In the genomic region with DNA sequence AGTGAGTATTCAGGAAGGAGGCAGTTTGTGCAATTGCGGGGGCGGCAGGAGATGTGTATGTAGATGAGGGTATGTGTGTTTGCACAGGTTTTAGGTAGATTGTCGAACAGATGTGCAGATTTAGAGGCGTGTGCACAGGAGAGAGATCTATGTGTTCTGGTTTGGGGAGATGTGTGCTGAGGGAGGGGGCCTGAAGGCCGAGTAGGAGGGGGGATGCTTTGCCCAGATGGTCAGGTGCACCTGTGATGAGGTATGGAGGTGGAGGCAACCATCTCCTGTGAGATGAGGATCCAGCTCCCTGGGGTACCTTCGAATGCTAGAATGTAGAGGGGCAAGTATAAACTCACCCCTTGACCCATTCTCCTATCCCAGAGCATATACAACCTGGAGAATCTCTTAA, we compare ENCODE assay signal across 7 mouse cellular contexts. TPM values are rescaled to one million over a fixed set of nuclear protein-coding genes. Genes with fewer than 3 reads are reported as not detected.
A peak's percentile ranks its signal among the peaks of the same experiment; 100 is the strongest.
DNase-seq lines count a peak whose midpoint lies in the region; ATAC-seq and TF ChIP-seq lines count a peak whose summit lies in the region.

No protein-coding gene starts in this region.

- WGBS in lung, postnatal 0 days, result 6% methylated on average over 6 of the region's 6 CpGs
- 14% methylated on average over 6 of the region's 6 CpGs for WGBS in forebrain, embryonic 11.5 days
- WGBS in limb, embryonic 12.5 days, result 8% methylated on average over 6 of the region's 6 CpGs
- 6% methylated on average over 6 of the region's 6 CpGs for WGBS in stomach, embryonic 14.5 days

- peaks cover 4% of the 10 kb centered on the region; the same call in 1 of the 2 replicates for H3K4me1 ChIP-seq in lung, postnatal 0 days (ENCODE audit: insufficient read depth, low read depth, low read length)
- H3K4me1 ChIP-seq in forebrain, embryonic 11.5 days (replicated peaks; ENCODE audit: control insufficient read depth, insufficient read depth, low read length), result peaks cover 6% of the 10 kb centered on the region
- H3K4me1 ChIP-seq in limb, embryonic 12.5 days (replicated peaks), result peaks cover 17% of the 10 kb centered on the region
- peaks cover 9% of the 10 kb centered on the region; the same call in 1 of the 2 replicates for H3K4me1 ChIP-seq in stomach, embryonic 14.5 days (ENCODE audit: control insufficient read depth, insufficient read depth, low read length)

- H3K9ac ChIP-seq in lung, postnatal 0 days (replicated peaks; ENCODE audit: low read depth), result peak overlapping the region; percentile 21
- peak overlapping the region; percentile 68 for H3K9ac ChIP-seq in forebrain, embryonic 11.5 days (ENCODE audit: low read length)
- peak overlapping the region; percentile 65 for H3K9ac ChIP-seq in limb, embryonic 12.5 days (replicated peaks)
- H3K9ac ChIP-seq in stomach, embryonic 14.5 days (replicated peaks; ENCODE audit: low read depth, low read length), result peak overlapping the region; percentile 28

- no peak for DNase-seq in lung, postnatal 0 days (ENCODE audit: low spot score)
- DNase-seq in lung, postnatal 4 days, result no peak
- no peak for DNase-seq in forebrain, embryonic 11.5 days (ENCODE audit: low spot score)
- no peak for DNase-seq in left cerebral cortex, postnatal 10 days (ENCODE audit: extremely low spot score in 1 of 2, low spot score in 2 of 2)
- no peak for DNase-seq in layer of hippocampus, adult 9-11 months

- H3K36me3 ChIP-seq in lung, postnatal 0 days (ENCODE audit: insufficient read depth, low read length), result no peaks in the 10 kb centered on the region
- H3K36me3 ChIP-seq in forebrain, embryonic 11.5 days (ENCODE audit: control insufficient read depth, insufficient read depth, low read length), result no peaks in the 10 kb centered on the region; the same call in 1 of the 2 replicates
- H3K36me3 ChIP-seq in limb, embryonic 12.5 days, result no peaks in the 10 kb centered on the region
- H3K36me3 ChIP-seq in stomach, embryonic 14.5 days (ENCODE audit: control insufficient read depth, insufficient read depth, low read length), result no peaks in the 10 kb centered on the region

- H3K27me3 ChIP-seq in lung, postnatal 0 days (replicated peaks; ENCODE audit: insufficient read depth, low read length), result no peaks in the 10 kb centered on the region
- no peaks in the 10 kb centered on the region for H3K27me3 ChIP-seq in forebrain, embryonic 11.5 days (ENCODE audit: control insufficient read depth, insufficient read depth, low read length)
- no peaks in the 10 kb centered on the region for H3K27me3 ChIP-seq in limb, embryonic 12.5 days
- H3K27me3 ChIP-seq in stomach, embryonic 14.5 days (ENCODE audit: control insufficient read depth, insufficient read depth, low read length), result no peaks in the 10 kb centered on the region

- no peak for TF ChIP-seq EP300 in lung, postnatal 0 days (IDR thresholded peaks at IDR 0.05)

- ATAC-seq in lung, postnatal 0 days, result no peak
- ATAC-seq in forebrain, embryonic 11.5 days (replicated peaks; ENCODE audit: low FRiP score), result peak; percentile 32; the same call in 1 of the 2 replicates
- no peak; the same call in 1 of the 2 replicates for ATAC-seq in limb, embryonic 12.5 days (ENCODE audit: insufficient number of reproducible peaks, insufficient read depth, low FRiP score, low TSS enrichment, low read depth)
- ATAC-seq in stomach, embryonic 14.5 days (ENCODE audit: insufficient number of reproducible peaks, insufficient read depth, low FRiP score, low read depth), result peak; percentile 3; the same call in 1 of the 2 replicates

- TF ChIP-seq CTCF in lung, postnatal 0 days (IDR thresholded peaks at IDR 0.05), result no peak

- H3K4me3 ChIP-seq in lung, postnatal 0 days (ENCODE audit: low read depth, low read length), result peak overlapping the region; percentile 65
- peak overlapping the region; percentile 60 for H3K4me3 ChIP-seq in forebrain, embryonic 11.5 days (ENCODE audit: low read depth, low read length)
- peak overlapping the region; percentile 50 for H3K4me3 ChIP-seq in limb, embryonic 12.5 days (replicated peaks)
- peak overlapping the region; percentile 48 for H3K4me3 ChIP-seq in stomach, embryonic 14.5 days (ENCODE audit: low read depth, low read length)

- no peaks in the 10 kb centered on the region for H3K9me3 ChIP-seq in lung, postnatal 0 days (ENCODE audit: low read length)
- no peaks in the 10 kb centered on the region for H3K9me3 ChIP-seq in forebrain, embryonic 11.5 days (ENCODE audit: control insufficient read depth, low read length)
- no peaks in the 10 kb centered on the region for H3K9me3 ChIP-seq in limb, embryonic 12.5 days
- H3K9me3 ChIP-seq in stomach, embryonic 14.5 days (ENCODE audit: control insufficient read depth, low read depth, low read length), result no peaks in the 10 kb centered on the region

- intact Hi-C loops in left cerebral cortex, postnatal 10 days (cut with DNase I), result no loop called here

- 0 out of 2 replicates have a peak overlapping the region, but pooled peaks have one; percentile 38 for H3K27ac ChIP-seq in lung, postnatal 0 days (ENCODE audit: low read length)
- 0 out of 2 replicates have a peak overlapping the region, but pooled peaks have one; percentile 37 for H3K27ac ChIP-seq in forebrain, embryonic 11.5 days (ENCODE audit: low read depth, low read length)
- peak overlapping the region; percentile 92; the same call in 1 of the 2 replicates for H3K27ac ChIP-seq in limb, embryonic 12.5 days
- peak overlapping the region; percentile 53; the same call in 1 of the 2 replicates for H3K27ac ChIP-seq in stomach, embryonic 14.5 days (ENCODE audit: low read length)

- peak overlapping the region; percentile 61 for H3K4me2 ChIP-seq in lung, postnatal 0 days (replicated peaks; ENCODE audit: low read depth, low read length)
- H3K4me2 ChIP-seq in forebrain, embryonic 11.5 days (ENCODE audit: low read depth, low read length, severe bottlenecking), result peak overlapping the region; percentile 91
- H3K4me2 ChIP-seq in limb, embryonic 12.5 days, result peak overlapping the region; percentile 86
- peak overlapping the region; percentile 69 for H3K4me2 ChIP-seq in stomach, embryonic 14.5 days (replicated peaks; ENCODE audit: low read depth, low read length)

RNA-seq across cellular contexts. Expression of a gene that starts 7.5 kb away (rescaled TPM):
- 9.7 and 10.8 TPM in 2 replicates for polyA plus RNA-seq in lung, postnatal 0 days (2015; fragmentation: Nextera tagmentation; extraction: Ambion mirVana)
- 88.8 and 95.4 TPM in 2 replicates for polyA plus RNA-seq in forebrain, embryonic 11.5 days (2014; fragmentation: Nextera tagmentation; extraction: Ambion mirVana)
- polyA plus RNA-seq in limb, embryonic 12.5 days (2016; fragmentation: Nextera tagmentation; extraction: Ambion mirVana), result 31.0 and 38.9 TPM in 2 replicates
- polyA plus RNA-seq in stomach, embryonic 14.5 days (2014; fragmentation: Nextera tagmentation; extraction: Ambion mirVana), result 43.8 and 53.1 TPM in 2 replicates
- 10 to 100 TPM; 79.5 to 85.8 TPM for total RNA-seq in left cerebral cortex, postnatal 10 days (2021)

RNA-seq across cellular contexts. Expression of a gene that starts 7.8 kb away (rescaled TPM):
- polyA plus RNA-seq in lung, postnatal 0 days (2015; fragmentation: Nextera tagmentation; extraction: Ambion mirVana), result 5.0 and 5.2 TPM in 2 replicates
- polyA plus RNA-seq in forebrain, embryonic 11.5 days (2014; fragmentation: Nextera tagmentation; extraction: Ambion mirVana), result 8.2 and 10.1 TPM in 2 replicates
- 8.9 and 9.3 TPM in 2 replicates for polyA plus RNA-seq in limb, embryonic 12.5 days (2016; fragmentation: Nextera tagmentation; extraction: Ambion mirVana)
- 8.5 and 9.8 TPM in 2 replicates for polyA plus RNA-seq in stomach, embryonic 14.5 days (2014; fragmentation: Nextera tagmentation; extraction: Ambion mirVana)
- 1 to 10 TPM; 4.3 to 5.2 TPM for total RNA-seq in left cerebral cortex, postnatal 10 days (2021)

RNA-seq across cellular contexts. Expression of a gene that starts 36.2 kb away (rescaled TPM):
- not detected in 2 replicates for polyA plus RNA-seq in lung, postnatal 0 days (2015; fragmentation: Nextera tagmentation; extraction: Ambion mirVana)
- polyA plus RNA-seq in forebrain, embryonic 11.5 days (2014; fragmentation: Nextera tagmentation; extraction: Ambion mirVana), result not detected in 2 replicates
- polyA plus RNA-seq in limb, embryonic 12.5 days (2016; fragmentation: Nextera tagmentation; extraction: Ambion mirVana), result not detected in 2 replicates
- polyA plus RNA-seq in stomach, embryonic 14.5 days (2014; fragmentation: Nextera tagmentation; extraction: Ambion mirVana), result not detected in 2 replicates
- not detected for total RNA-seq in left cerebral cortex, postnatal 10 days (2021)

RNA-seq across cellular contexts. Expression of a gene that starts 46.1 kb away (rescaled TPM):
- polyA plus RNA-seq in lung, postnatal 0 days (2015; fragmentation: Nextera tagmentation; extraction: Ambion mirVana), result 0.67 and 0.72 TPM in 2 replicates
- 2.1 and 2.6 TPM in 2 replicates for polyA plus RNA-seq in forebrain, embryonic 11.5 days (2014; fragmentation: Nextera tagmentation; extraction: Ambion mirVana)
- polyA plus RNA-seq in limb, embryonic 12.5 days (2016; fragmentation: Nextera tagmentation; extraction: Ambion mirVana), result 1.2 and 1.6 TPM in 2 replicates
- 1.7 and 2.7 TPM in 2 replicates for polyA plus RNA-seq in stomach, embryonic 14.5 days (2014; fragmentation: Nextera tagmentation; extraction: Ambion mirVana)
- total RNA-seq in left cerebral cortex, postnatal 10 days (2021), result 10 to 100 TPM; 11.8 to 12.3 TPM

Comparison
In these comparisons a context has a peak if more than half of its experiments do, and no peak if none do; other contexts are left out.
1. ATAC-seq: peak in forebrain, embryonic 11.5 days (single experiment) and stomach, embryonic 14.5 days (single experiment); none in lung, postnatal 0 days (single experiment) and limb, embryonic 12.5 days (single experiment).
2. H3K27ac ChIP-seq: peak in every context shown above with its lines; median percentile 92 in limb, embryonic 12.5 days; 53 in stomach, embryonic 14.5 days; 38 in lung, postnatal 0 days; 37 in forebrain, embryonic 11.5 days.
3. Peak in every context shown above with its lines, with median percentiles within 50 percentile points of each other: H3K4me2 ChIP-seq, H3K4me3 ChIP-seq and H3K9ac ChIP-seq.